7 mouse cellular contexts compared by ENCODE assay signal in the genomic region with DNA sequence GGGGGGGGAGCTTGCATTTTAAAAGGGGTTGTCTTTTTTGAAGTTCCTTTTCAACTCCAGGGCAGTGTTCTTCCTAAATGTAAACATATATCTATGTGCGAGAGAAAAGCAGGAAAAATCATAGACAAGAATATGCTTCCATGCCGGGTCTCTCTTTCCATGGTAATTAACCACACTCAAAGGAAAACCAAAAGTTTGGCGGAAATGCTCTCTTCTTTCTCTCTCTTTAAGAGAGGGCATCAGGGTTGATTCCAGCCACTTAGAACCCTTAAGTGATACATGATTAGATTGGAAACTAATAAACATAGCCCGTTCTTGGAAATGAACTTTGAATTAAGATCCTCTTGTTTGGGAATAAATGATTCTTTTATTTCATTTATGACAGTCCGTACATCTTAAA.
DNase-seq lines count a peak whose midpoint lies in the region; ATAC-seq and TF ChIP-seq lines count a peak whose summit lies in the region.

No protein-coding gene starts in this region.

- no peak overlapping the region for H3K9ac ChIP-seq in liver, adult 2 months (ENCODE audit: low read depth, low read length)
- no peak overlapping the region for H3K9ac ChIP-seq in forebrain, embryonic 13.5 days
- H3K9ac ChIP-seq in limb, embryonic 11.5 days (ENCODE audit: low read length), result no peak overlapping the region
- peak overlapping the region; percentile 90; the same call in 1 of the 2 replicates for H3K9ac ChIP-seq in neural tube, embryonic 14.5 days (replicated peaks; ENCODE audit: low read depth, low read length)

- H3K4me2 ChIP-seq in forebrain, embryonic 13.5 days, result peak overlapping the region; percentile 92
- H3K4me2 ChIP-seq in limb, embryonic 11.5 days (ENCODE audit: low read depth, severe bottlenecking), result peak overlapping the region; percentile 92
- peak overlapping the region; percentile 78 for H3K4me2 ChIP-seq in neural tube, embryonic 14.5 days (ENCODE audit: low read depth, low read length)

- H3K4me1 ChIP-seq in liver, adult 2 months (ENCODE audit: control insufficient read depth, insufficient read depth, low read length), result no peaks in the 10 kb centered on the region; the same call in none of the 2 replicates
- peaks cover 34% of the 10 kb centered on the region for H3K4me1 ChIP-seq in forebrain, embryonic 13.5 days
- no peaks in the 10 kb centered on the region for H3K4me1 ChIP-seq in limb, embryonic 11.5 days (ENCODE audit: control insufficient read depth, insufficient read depth, low read length)
- H3K4me1 ChIP-seq in neural tube, embryonic 14.5 days (ENCODE audit: control insufficient read depth, insufficient read depth, low read length), result peaks cover 11% of the 10 kb centered on the region; the same call in 1 of the 2 replicates

- no peak for ATAC-seq in forebrain, embryonic 13.5 days
- ATAC-seq in limb, embryonic 11.5 days (ENCODE audit: insufficient number of reproducible peaks, low FRiP score, low TSS enrichment, low read depth), result no peak
- no peak for ATAC-seq in neural tube, embryonic 14.5 days (ENCODE audit: low read depth)

- H3K27me3 ChIP-seq in liver, adult 2 months (ENCODE audit: control insufficient read depth, insufficient read depth, low read length), result no peaks in the 10 kb centered on the region
- peaks cover 16% of the 10 kb centered on the region; the same call in 1 of the 2 replicates for H3K27me3 ChIP-seq in forebrain, embryonic 13.5 days
- H3K27me3 ChIP-seq in limb, embryonic 11.5 days (ENCODE audit: control insufficient read depth, insufficient read depth, low read length), result no peaks in the 10 kb centered on the region
- H3K27me3 ChIP-seq in neural tube, embryonic 14.5 days (ENCODE audit: control insufficient read depth, insufficient read depth, low read length), result no peaks in the 10 kb centered on the region

- H3K4me3 ChIP-seq in liver, adult 2 months (ENCODE audit: insufficient read depth, low read depth, low read length), result peak overlapping the region; percentile 72; the same call in 1 of the 2 replicates
- H3K4me3 ChIP-seq in forebrain, embryonic 13.5 days, result peak overlapping the region; percentile 80
- peak overlapping the region; percentile 74; the same call in 1 of the 2 replicates for H3K4me3 ChIP-seq in limb, embryonic 11.5 days (ENCODE audit: low read depth, low read length)
- H3K4me3 ChIP-seq in neural tube, embryonic 14.5 days (ENCODE audit: low read depth, low read length), result peak overlapping the region; percentile 79

- DNase-seq in liver, adult 2 months (ENCODE audit: extremely low read depth, low read depth, low spot score), result no peak
- DNase-seq in liver, result no peak
- no peak for DNase-seq in limb, embryonic 11.5 days (ENCODE audit: low spot score)
- no peak for DNase-seq in cerebellum, postnatal 4 days (ENCODE audit: low spot score in 2 of 2)
- DNase-seq in adrenal gland, adult 18-20 months (ENCODE audit: low spot score in 2 of 2), result no peak

- H3K36me3 ChIP-seq in liver, adult 2 months (ENCODE audit: control insufficient read depth, insufficient read depth, low read length), result no peaks in the 10 kb centered on the region
- no peaks in the 10 kb centered on the region for H3K36me3 ChIP-seq in forebrain, embryonic 13.5 days (ENCODE audit: poor library complexity, severe bottlenecking)
- H3K36me3 ChIP-seq in limb, embryonic 11.5 days (ENCODE audit: control insufficient read depth, insufficient read depth, low read length), result no peaks in the 10 kb centered on the region
- H3K36me3 ChIP-seq in neural tube, embryonic 14.5 days (ENCODE audit: control insufficient read depth, insufficient read depth, low read length), result no peaks in the 10 kb centered on the region

- TF ChIP-seq POLR2A in liver, adult 2 months (IDR thresholded peaks at IDR 0.05; ENCODE audit: extremely low read depth, insufficient read depth, low read length), result no peak

- no peaks in the 10 kb centered on the region for H3K9me3 ChIP-seq in forebrain, embryonic 13.5 days (replicated peaks)
- H3K9me3 ChIP-seq in limb, embryonic 11.5 days (ENCODE audit: control insufficient read depth, low read length), result no peaks in the 10 kb centered on the region
- no peaks in the 10 kb centered on the region for H3K9me3 ChIP-seq in neural tube, embryonic 14.5 days (ENCODE audit: control insufficient read depth, low read length)

- WGBS in liver, adult 2 months, result 41% methylated on average over 5 of the region's 5 CpGs
- WGBS in forebrain, embryonic 13.5 days, result 15% methylated on average over 5 of the region's 5 CpGs
- WGBS in limb, embryonic 11.5 days, result 24% methylated on average over 5 of the region's 5 CpGs
- WGBS in neural tube, embryonic 14.5 days, result 21% methylated on average over 5 of the region's 5 CpGs

- 0 out of 2 replicates have a peak, but pooled peaks cover 3% of the 10 kb centered on the region for H3K79me2 ChIP-seq in liver, adult 2 months (ENCODE audit: control insufficient read depth, insufficient read depth, low read length)

- no peak overlapping the region for H3K27ac ChIP-seq in liver, adult 2 months (replicated peaks; ENCODE audit: insufficient read depth, low read depth, low read length)
- H3K27ac ChIP-seq in forebrain, embryonic 13.5 days, result no peak overlapping the region
- no peak overlapping the region for H3K27ac ChIP-seq in limb, embryonic 11.5 days (replicated peaks; ENCODE audit: low read depth, low read length)
- H3K27ac ChIP-seq in neural tube, embryonic 14.5 days (ENCODE audit: low read depth, low read length), result no peak overlapping the region

- no peak for TF ChIP-seq CTCF in liver, adult 2 months (IDR thresholded peaks at IDR 0.05; ENCODE audit: low read depth, low read length)
